Mouse (Mus musculus) kidney, adult 2 months (tissue): ENCODE measurements around the gene Sacm1l. TPM values are rescaled to one million over a fixed set of nuclear protein-coding genes. Genes with fewer than 3 reads are reported as not detected.

Experiments used
- DNase-seq: peaks from one replicate; pipeline ENCODE4 v3.0.0; 2021
- H3K27ac ChIP-seq: fragments of 200-500 bp; 2 replicates; pipeline ENCODE4 v1.5.1; 2012; ENCODE audit warnings: low read depth, low read length, control low read depth, inconsistent platforms; ENCODE audit not compliant: insufficient read depth
- H3K27me3 ChIP-seq: fragments of 200-500 bp; replicated peaks from 2 replicates; pipeline ENCODE4 v1.6.1; 2012; ENCODE audit warnings: mild to moderate bottlenecking, moderate library complexity, low read length, inconsistent platforms; ENCODE audit not compliant: control insufficient read depth, insufficient read depth
- H3K36me3 ChIP-seq: fragments of 200-500 bp; 2 replicates; pipeline ENCODE4 v1.6.1; 2012; ENCODE audit warnings: mild to moderate bottlenecking, moderate library complexity, low read length, inconsistent platforms; ENCODE audit not compliant: control insufficient read depth, insufficient read depth
- H3K4me1 ChIP-seq: fragments of 200-500 bp; 2 replicates; pipeline ENCODE4 v1.6.1; 2011; ENCODE audit warnings: low read length; ENCODE audit not compliant: control insufficient read depth, insufficient read depth
- H3K4me3 ChIP-seq: fragments of 200-500 bp; 2 replicates; pipeline ENCODE4 v1.5.1; 2011; ENCODE audit warnings: mild to moderate bottlenecking, low read depth, low read length, control low read depth; ENCODE audit not compliant: insufficient read depth
- CTCF ChIP-seq: fragments of 200-500 bp; conservative IDR thresholded peaks from 2 replicates; pipeline ENCODE4 v1.5.1; 2011; ENCODE audit warnings: low read depth, mild to moderate bottlenecking, control low read depth, low read length, moderate library complexity, mixed read lengths; ENCODE audit not compliant: insufficient read depth, insufficient read length
- POLR2A ChIP-seq: fragments of 200-500 bp; IDR thresholded peaks from one replicate; pipeline ENCODE4 v1.6.1; 2011; ENCODE audit warnings: low read depth, low read length, control low read depth
- WGBS: fragments of 180-500 bp; shearing (Covaris S2); methylation state at CpG from one replicate; pipeline ENCODE4 v1.1.7; 2018; 5-methylcytosine and 5-hydroxymethylcytosine counted together
- polyA plus RNA-seq: library from polyadenylated mRNA; depleted of rRNA; stranded (reverse); fragments of >200 nt; gene quantifications from 2 replicates; pipeline ENCODE4 v1.2.3, GENCODE M21; 2012

Gene Sacm1l
- polyA plus RNA-seq, 1 experiment: 20.0 TPM

- Histone ChIP-seq H3K36me3 (no peaks in the 10 kb centered on the region), H3K4me1 (peaks cover 10% of the 10 kb centered on the region)
- no peak for DNase-seq
Measured at GRCm38 (mm10) chr9:123486635-123487034, 42.9 kb upstream of the Sacm1l start.

GRCm38 (mm10) chr9:123489073-123489472 lies 40.5 kb upstream of the Sacm1l start:
- 0 out of 2 replicates have a peak overlapping the region, but pooled peaks have one; percentile 9 for H3K27ac ChIP-seq
- H3K4me1 ChIP-seq: peaks cover 21% of the 10 kb centered on the region
- H3K36me3 ChIP-seq: no peaks in the 10 kb centered on the region
- TF ChIP-seq CTCF (no peak), POLR2A (no peak)
- H3K4me3 ChIP-seq: no peak overlapping the region
- 43% methylated on average over 2 of the region's 2 CpGs for WGBS
- peak; percentile 27 for DNase-seq
- H3K27me3 ChIP-seq: no peaks in the 10 kb centered on the region

More at GRCm38 (mm10) chr9:123486635-123487034, 42.9 kb upstream of the Sacm1l start:
- Histone ChIP-seq H3K4me3 (no peak overlapping the region), H3K27ac (no peak overlapping the region), H3K27me3 (no peaks in the 10 kb centered on the region)
- 70% methylated on average over 3 of the region's 3 CpGs for WGBS
- TF ChIP-seq CTCF (no peak), POLR2A (no peak)

GRCm38 (mm10) chr9:123489727-123490343 lies 39.7 kb upstream of the Sacm1l start:
- H3K4me1 ChIP-seq: peaks cover 21% of the 10 kb centered on the region
- no peak for DNase-seq
- H3K4me3 ChIP-seq: no peak overlapping the region
- TF ChIP-seq POLR2A: no peak
- TF ChIP-seq CTCF: no peak
- WGBS: 34% methylated on average over 9 of the region's 9 CpGs
- H3K27me3 ChIP-seq: no peaks in the 10 kb centered on the region
- H3K36me3 ChIP-seq: no peaks in the 10 kb centered on the region
- H3K27ac ChIP-seq: no peak overlapping the region

GRCm38 (mm10) chr9:123490930-123491329 lies 38.6 kb upstream of the Sacm1l start:
- no peak for TF ChIP-seq CTCF
- TF ChIP-seq POLR2A: no peak
- H3K36me3 ChIP-seq: no peaks in the 10 kb centered on the region
- 68% methylated on average over 5 of the region's 5 CpGs for WGBS

GRCm38 (mm10) chr9:123491917-123492585 lies 37.5 kb upstream of the Sacm1l start:
- DNase-seq: peak; percentile 67

More at GRCm38 (mm10) chr9:123490930-123491329, 38.6 kb upstream of the Sacm1l start:
- H3K4me3 ChIP-seq: no peak overlapping the region
- no peaks in the 10 kb centered on the region for H3K27me3 ChIP-seq
- peaks cover 21% of the 10 kb centered on the region for H3K4me1 ChIP-seq
- H3K27ac ChIP-seq: no peak overlapping the region
- DNase-seq: no peak

GRCm38 (mm10) chr9:123496665-123497064 lies 32.9 kb upstream of the Sacm1l start:
- Histone ChIP-seq H3K27me3 (no peaks in the 10 kb centered on the region), H3K27ac (no peak overlapping the region; the same call in 1 of the 2 replicates), H3K4me1 (peaks cover 13% of the 10 kb centered on the region; the same call in 1 of the 2 replicates), H3K36me3 (no peaks in the 10 kb centered on the region; the same call in 1 of the 2 replicates), H3K4me3 (no peak overlapping the region)
- WGBS: 31% methylated on average over 13 of the region's 13 CpGs
- no peak for TF ChIP-seq CTCF
- no peak for TF ChIP-seq POLR2A
- peak; percentile 62 for DNase-seq

More at GRCm38 (mm10) chr9:123491917-123492585, 37.5 kb upstream of the Sacm1l start:
- H3K36me3 ChIP-seq: no peaks in the 10 kb centered on the region
- no peaks in the 10 kb centered on the region for H3K27me3 ChIP-seq
- H3K4me1 ChIP-seq: peaks cover 17% of the 10 kb centered on the region
- no peak overlapping the region for H3K4me3 ChIP-seq
- H3K27ac ChIP-seq: 0 out of 2 replicates have a peak overlapping the region, but pooled peaks have one; percentile 26
- 45% methylated on average over 9 of the region's 9 CpGs for WGBS
- TF ChIP-seq POLR2A (no peak), CTCF (no peak)

- Histone ChIP-seq H3K4me3 (no peak overlapping the region), H3K36me3 (no peaks in the 10 kb centered on the region; the same call in 1 of the 2 replicates), H3K27me3 (no peaks in the 10 kb centered on the region), H3K27ac (no peak overlapping the region), H3K4me1 (peaks cover 2% of the 10 kb centered on the region; the same call in 1 of the 2 replicates)
- no peak for DNase-seq
- 73% methylated on average over 5 of the region's 5 CpGs for WGBS
- TF ChIP-seq POLR2A: no peak
- no peak for TF ChIP-seq CTCF
Measured at GRCm38 (mm10) chr9:123497906-123498305, 31.7 kb upstream of the Sacm1l start.
